Mouse (Mus musculus) stomach, embryonic 15.5 days (tissue): ENCODE results near the gene Cox15. TPM values are rescaled to one million over a fixed set of nuclear protein-coding genes. Genes with fewer than 3 reads are reported as not detected.

Source experiments
- ATAC-seq: fragments of 200-750 bp; cut with Nextera tagmentation; 2 replicates; pipeline ENCODE4 v1.8.0; 2017; ENCODE audit warnings: low read depth, moderate number of reproducible peaks, moderate TSS enrichment; ENCODE audit not compliant: insufficient read depth, low FRiP score
- H3K27ac ChIP-seq: fragments of 300-500 bp; sonication (generic); 2 replicates; pipeline ENCODE4 v1.5.1; 2015; ENCODE audit warnings: mild to moderate bottlenecking, inconsistent platforms
- H3K27me3 ChIP-seq: fragments of 300-500 bp; sonication (generic); replicated peaks from 2 replicates; pipeline ENCODE4 v1.6.1; 2015; ENCODE audit warnings: inconsistent platforms
- H3K36me3 ChIP-seq: fragments of 300-500 bp; sonication (generic); 2 replicates; pipeline ENCODE4 v1.6.1; 2015; ENCODE audit warnings: inconsistent platforms
- H3K4me1 ChIP-seq: fragments of 300-500 bp; sonication (generic); 2 replicates; pipeline ENCODE4 v1.6.1; 2015; ENCODE audit warnings: inconsistent platforms
- H3K4me2 ChIP-seq: fragments of 300-500 bp; sonication (generic); 2 replicates; pipeline ENCODE4 v1.6.1; 2015; ENCODE audit warnings: mild to moderate bottlenecking, inconsistent platforms
- H3K4me3 ChIP-seq: fragments of 300-500 bp; sonication (generic); replicated peaks from 2 replicates; pipeline ENCODE4 v1.5.1; 2015; ENCODE audit warnings: inconsistent platforms
- H3K9ac ChIP-seq: fragments of 300-500 bp; sonication (generic); 2 replicates; pipeline ENCODE4 v1.6.1; 2015; ENCODE audit warnings: inconsistent platforms
- H3K9me3 ChIP-seq: fragments of 300-500 bp; sonication (generic); 2 replicates; pipeline ENCODE4 v1.6.1; 2016; ENCODE audit warnings: inconsistent platforms
- WGBS: fragments of 180-500 bp; shearing (Covaris S2); methylation state at CpG from one replicate; pipeline ENCODE4 v1.1.7; 2015; 5-methylcytosine and 5-hydroxymethylcytosine counted together
- polyA plus RNA-seq: library from polyadenylated mRNA; unstranded; fragments of >200 nt; fragmentation: Nextera tagmentation; extraction: Ambion mirVana; gene quantifications from 2 replicates; pipeline ENCODE4 v1.2.1, GENCODE M21; 2015

Gene Cox15
- polyA plus RNA-seq, 1 experiment from 2014 or later: 10.1 TPM

- Histone ChIP-seq H3K4me2 (no peak overlapping the region), H3K36me3 (no peaks in the 10 kb centered on the region), H3K9ac (no peak overlapping the region), H3K27me3 (no peaks in the 10 kb centered on the region), H3K27ac (no peak overlapping the region), H3K4me1 (no peaks in the 10 kb centered on the region; the same call in 1 of the 2 replicates), H3K4me3 (no peak overlapping the region), H3K9me3 (no peaks in the 10 kb centered on the region)
- WGBS: 66% methylated on average over 2 of the region's 2 CpGs
- no peak for ATAC-seq
Observed at GRCm38 (mm10) chr19:43754237-43754636, 1.4 kb upstream of the Cox15 start.

- Histone ChIP-seq H3K9me3 (no peaks in the 10 kb centered on the region), H3K9ac (peak overlapping the region; percentile 60), H3K27ac (peak overlapping the region; percentile 98), H3K4me1 (no peaks in the 10 kb centered on the region; the same call in 1 of the 2 replicates), H3K4me3 (peak overlapping the region; percentile 75), H3K36me3 (peaks cover 5% of the 10 kb centered on the region), H3K4me2 (peak overlapping the region; percentile 65), H3K27me3 (no peaks in the 10 kb centered on the region)
- ATAC-seq: peak; percentile 87
- WGBS: under 1% methylated on average over 23 of the region's 24 CpGs
Observed at GRCm38 (mm10) chr19:43753226-43753835, 531 bp upstream of the Cox15 start.

- H3K9ac ChIP-seq: no peak overlapping the region
- WGBS: 90% methylated on average over 2 of the region's 2 CpGs
- no peak overlapping the region for H3K4me3 ChIP-seq
- H3K27ac ChIP-seq: no peak overlapping the region
- no peaks in the 10 kb centered on the region for H3K9me3 ChIP-seq
- H3K36me3 ChIP-seq: peaks cover 27% of the 10 kb centered on the region
- no peak overlapping the region for H3K4me2 ChIP-seq
- no peaks in the 10 kb centered on the region for H3K27me3 ChIP-seq
- ATAC-seq: no peak
- H3K4me1 ChIP-seq: no peaks in the 10 kb centered on the region; the same call in 1 of the 2 replicates
Observed at GRCm38 (mm10) chr19:43750008-43750407, 2.8 kb downstream of the Cox15 start.

- no peak for ATAC-seq
- Histone ChIP-seq H3K27ac (no peak overlapping the region), H3K36me3 (peaks cover 35% of the 10 kb centered on the region), H3K9ac (no peak overlapping the region), H3K4me3 (no peak overlapping the region), H3K4me2 (no peak overlapping the region), H3K9me3 (no peaks in the 10 kb centered on the region), H3K27me3 (no peaks in the 10 kb centered on the region), H3K4me1 (no peaks in the 10 kb centered on the region; the same call in 1 of the 2 replicates)
- 89% methylated on average over 4 of the region's 4 CpGs for WGBS
Observed at GRCm38 (mm10) chr19:43747877-43748276, 4.9 kb downstream of the Cox15 start.

GRCm38 (mm10) chr19:43745740-43746139, 7.1 kb downstream of the Cox15 start:
- Histone ChIP-seq H3K36me3 (peaks cover 48% of the 10 kb centered on the region), H3K27me3 (no peaks in the 10 kb centered on the region), H3K4me1 (no peaks in the 10 kb centered on the region), H3K9ac (no peak overlapping the region), H3K9me3 (no peaks in the 10 kb centered on the region), H3K4me2 (no peak overlapping the region), H3K27ac (no peak overlapping the region), H3K4me3 (no peak overlapping the region)
- no peak for ATAC-seq
- 86% methylated on average over 3 of the region's 3 CpGs for WGBS

GRCm38 (mm10) chr19:43743401-43743800, 9.4 kb downstream of the Cox15 start:
- ATAC-seq: no peak
- Histone ChIP-seq H3K9me3 (no peaks in the 10 kb centered on the region), H3K4me2 (no peak overlapping the region), H3K4me1 (no peaks in the 10 kb centered on the region), H3K4me3 (no peak overlapping the region), H3K27me3 (no peaks in the 10 kb centered on the region), H3K9ac (no peak overlapping the region), H3K27ac (no peak overlapping the region), H3K36me3 (peaks cover 56% of the 10 kb centered on the region)
- 91% methylated on average over 7 of the region's 7 CpGs for WGBS

GRCm38 (mm10) chr19:43738409-43738808, 14.4 kb downstream of the Cox15 start:
- Histone ChIP-seq H3K9ac (no peak overlapping the region), H3K4me1 (no peaks in the 10 kb centered on the region), H3K36me3 (peaks cover 48% of the 10 kb centered on the region), H3K4me2 (no peak overlapping the region), H3K27me3 (no peaks in the 10 kb centered on the region), H3K9me3 (no peaks in the 10 kb centered on the region), H3K4me3 (no peak overlapping the region), H3K27ac (no peak overlapping the region)
- 96% methylated on average over 10 of the region's 10 CpGs for WGBS
- no peak for ATAC-seq

GRCm38 (mm10) chr19:43731157-43731556, 21.6 kb downstream of the Cox15 start:
- H3K27ac ChIP-seq: no peak overlapping the region
- ATAC-seq: no peak
- no peaks in the 10 kb centered on the region for H3K9me3 ChIP-seq
- no peaks in the 10 kb centered on the region for H3K27me3 ChIP-seq
- 61% methylated on average over 7 of the region's 7 CpGs for WGBS
- no peak overlapping the region for H3K9ac ChIP-seq
- no peak overlapping the region for H3K4me2 ChIP-seq
- H3K36me3 ChIP-seq: peaks cover 40% of the 10 kb centered on the region
- H3K4me1 ChIP-seq: no peaks in the 10 kb centered on the region
- H3K4me3 ChIP-seq: no peak overlapping the region

- Histone ChIP-seq H3K9ac (no peak overlapping the region), H3K27me3 (no peaks in the 10 kb centered on the region), H3K27ac (no peak overlapping the region), H3K4me2 (peak overlapping the region; percentile 42), H3K4me3 (peak overlapping the region; percentile 28), H3K4me1 (no peaks in the 10 kb centered on the region), H3K36me3 (peaks cover 47% of the 10 kb centered on the region), H3K9me3 (no peaks in the 10 kb centered on the region)
- 39% methylated on average over 8 of the region's 8 CpGs for WGBS
- ATAC-seq: no peak
Observed at GRCm38 (mm10) chr19:43730037-43730428, 22.8 kb downstream of the Cox15 start.

- peaks cover 48% of the 10 kb centered on the region for H3K36me3 ChIP-seq
- no peaks in the 10 kb centered on the region for H3K27me3 ChIP-seq
- H3K4me3 ChIP-seq: peak overlapping the region; percentile 28
- no peak overlapping the region for H3K9ac ChIP-seq
- peak overlapping the region; percentile 42 for H3K4me2 ChIP-seq
- no peak for ATAC-seq
- no peak overlapping the region for H3K27ac ChIP-seq
- no peaks in the 10 kb centered on the region for H3K9me3 ChIP-seq
- no peaks in the 10 kb centered on the region for H3K4me1 ChIP-seq
- WGBS: 44% methylated on average over 22 of the region's 22 CpGs
Observed at GRCm38 (mm10) chr19:43729296-43730036, 23.3 kb downstream of the Cox15 start.

- 94% methylated on average over 15 of the region's 15 CpGs for WGBS
- no peaks in the 10 kb centered on the region for H3K27me3 ChIP-seq
- no peak overlapping the region for H3K4me3 ChIP-seq
- H3K9me3 ChIP-seq: no peaks in the 10 kb centered on the region
- no peaks in the 10 kb centered on the region for H3K4me1 ChIP-seq
- no peak overlapping the region for H3K9ac ChIP-seq
- peaks cover 49% of the 10 kb centered on the region for H3K36me3 ChIP-seq
- H3K4me2 ChIP-seq: no peak overlapping the region
- no peak for ATAC-seq
- H3K27ac ChIP-seq: no peak overlapping the region
Observed at GRCm38 (mm10) chr19:43726510-43727146, 26.2 kb downstream of the Cox15 start.

- no peak overlapping the region for H3K9ac ChIP-seq
- ATAC-seq: no peak
- H3K36me3 ChIP-seq: peaks cover 54% of the 10 kb centered on the region
- WGBS: 87% methylated on average over 7 of the region's 7 CpGs
- H3K4me2 ChIP-seq: no peak overlapping the region
- no peaks in the 10 kb centered on the region for H3K27me3 ChIP-seq
- no peaks in the 10 kb centered on the region for H3K4me1 ChIP-seq
- no peak overlapping the region for H3K27ac ChIP-seq
- no peaks in the 10 kb centered on the region for H3K9me3 ChIP-seq
- no peak overlapping the region for H3K4me3 ChIP-seq
Observed at GRCm38 (mm10) chr19:43724821-43725220, 28.0 kb downstream of the Cox15 start.
